Mouse (Mus musculus) gastrocnemius, postnatal 4 days (tissue): ENCODE data around the gene Kcnh7. TPM values are rescaled to one million over a fixed set of nuclear protein-coding genes. Genes with fewer than 3 reads are reported as not detected.

Source experiments
- DNase-seq, 2 experiments: peaks; one replicate each; pipeline ENCODE4 v3.0.0; 2021 to 2022; ENCODE audit warnings: low spot score in 2 of 2, mixed read lengths in 2 of 2
- long read RNA-seq, 2 experiments: library from polyadenylated mRNA; stranded (forward); transcript quantifications; one replicate each; pipeline ENCODE4 v2.0.0; 2021
- total RNA-seq, 2 experiments: library from RNA; stranded (reverse); gene quantifications; 2 replicates each; pipeline ENCODE4 v1.2.3; 2021

Gene Kcnh7
- under 1 TPM; 0.39 to 0.78 TPM for total RNA-seq
- long read RNA-seq, experiment 1: 0 reads
- long read RNA-seq, experiment 2, partial matches to known transcripts: 0 of 1 reads
- long read RNA-seq, experiment 2, other reads (novel, unspliced or antisense): 0 of 1 reads

GRCm38 (mm10) chr2:63183563-63184545, at the start of gene Kcnh7:
Gene Kcnh7, minus strand, starts transcription at chr2:63184287.
- DNase-seq: no peak

- no peak for DNase-seq
Observed at GRCm38 (mm10) chr2:63207435-63207834, 23.3 kb upstream of the Kcnh7 start.

GRCm38 (mm10) chr2:63186014-63186413, 1.9 kb upstream of the Kcnh7 start:
- no peak for DNase-seq

- no peak for DNase-seq
Observed at GRCm38 (mm10) chr2:63184551-63185430, 704 bp upstream of the Kcnh7 start.

- no peak for DNase-seq
Observed at GRCm38 (mm10) chr2:63153701-63154100, 30.4 kb downstream of the Kcnh7 start.

- no peak for DNase-seq
Observed at GRCm38 (mm10) chr2:63127762-63128516, 56.1 kb downstream of the Kcnh7 start.

GRCm38 (mm10) chr2:63120316-63120715, 63.8 kb downstream of the Kcnh7 start:
- DNase-seq: no peak

GRCm38 (mm10) chr2:63117209-63118193, 66.6 kb downstream of the Kcnh7 start:
- DNase-seq: no peak

- no peak for DNase-seq
Observed at GRCm38 (mm10) chr2:63105971-63106370, 78.1 kb downstream of the Kcnh7 start.

GRCm38 (mm10) chr2:63099676-63100075, 84.4 kb downstream of the Kcnh7 start:
- no peak for DNase-seq

GRCm38 (mm10) chr2:63091775-63092174, 92.3 kb downstream of the Kcnh7 start:
- DNase-seq: no peak

- no peak for DNase-seq
Observed at GRCm38 (mm10) chr2:63090447-63090846, 93.6 kb downstream of the Kcnh7 start.

- DNase-seq: no peak
Observed at GRCm38 (mm10) chr2:63058386-63058785, 125.7 kb downstream of the Kcnh7 start.

GRCm38 (mm10) chr2:63049884-63050283, 134.2 kb downstream of the Kcnh7 start:
- no peak for DNase-seq

- no peak for DNase-seq
Observed at GRCm38 (mm10) chr2:63039718-63040117, 144.4 kb downstream of the Kcnh7 start.

- DNase-seq: no peak
Observed at GRCm38 (mm10) chr2:63014909-63015308, 169.2 kb downstream of the Kcnh7 start.

- no peak for DNase-seq
Observed at GRCm38 (mm10) chr2:63009141-63009540, 174.9 kb downstream of the Kcnh7 start.

- DNase-seq: no peak
Observed at GRCm38 (mm10) chr2:63002784-63003183, 181.3 kb downstream of the Kcnh7 start.

GRCm38 (mm10) chr2:62997692-62998091, 186.4 kb downstream of the Kcnh7 start:
- DNase-seq: no peak

GRCm38 (mm10) chr2:62988616-62989015, 195.5 kb downstream of the Kcnh7 start:
- no peak for DNase-seq
